Mouse (Mus musculus): ENCODE results near the gene Etfbkmt. TPM values are rescaled to one million over a fixed set of nuclear protein-coding genes. Genes with fewer than 3 reads are reported as not detected.

The Etfbkmt gene
- total and polyA plus RNA-seq, 2 experiments from 2014 or later, result 5.3 to 5.7 TPM

DNA sequence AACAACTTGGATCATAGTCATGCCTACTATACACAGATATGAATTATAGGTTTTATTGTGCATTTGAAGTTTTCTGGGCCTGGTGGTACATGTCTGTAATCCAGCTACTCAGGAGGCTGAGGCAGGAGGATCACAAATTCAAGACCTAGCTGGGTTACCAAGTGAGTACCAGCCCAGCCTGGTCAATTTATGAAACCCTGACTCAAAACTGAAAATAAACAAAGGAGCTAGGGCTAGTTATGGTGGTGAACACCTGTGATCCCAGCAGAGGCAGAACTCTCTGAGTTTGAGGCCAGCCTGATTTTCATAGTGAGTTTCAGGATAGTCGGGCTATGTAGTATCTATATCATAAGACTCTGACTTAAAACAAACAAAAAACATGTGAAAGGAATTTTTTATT is 42.4 kb upstream of the Etfbkmt start:
- H3K27me3 ChIP-seq (ENCODE audit: insufficient read depth, low read length), result no peaks in the 10 kb centered on the region
- no peak overlapping the region for H3K4me3 ChIP-seq (ENCODE audit: low read depth, low read length)
- H3K4me1 ChIP-seq (ENCODE audit: insufficient read depth, low read length), result no peaks in the 10 kb centered on the region
- no peak overlapping the region for H3K4me2 ChIP-seq (ENCODE audit: low read depth, low read length, poor library complexity, severe bottlenecking)
- WGBS, result 92% methylated on average over 1 of the region's 1 CpGs
- no peak overlapping the region for H3K27ac ChIP-seq (ENCODE audit: low read depth, low read length)
- ATAC-seq (ENCODE audit: low FRiP score) (no peak), DNase-seq (ENCODE audit: low spot score) (no peak)
- TF ChIP-seq CTCF (IDR thresholded peaks at IDR 0.05), result no peak
- no peaks in the 10 kb centered on the region for H3K36me3 ChIP-seq (ENCODE audit: insufficient read depth, low read length)
- no peak overlapping the region for H3K9ac ChIP-seq (replicated peaks; ENCODE audit: low read length, poor library complexity, severe bottlenecking)
- H3K9me3 ChIP-seq (ENCODE audit: low read length), result no peaks in the 10 kb centered on the region

DNA sequence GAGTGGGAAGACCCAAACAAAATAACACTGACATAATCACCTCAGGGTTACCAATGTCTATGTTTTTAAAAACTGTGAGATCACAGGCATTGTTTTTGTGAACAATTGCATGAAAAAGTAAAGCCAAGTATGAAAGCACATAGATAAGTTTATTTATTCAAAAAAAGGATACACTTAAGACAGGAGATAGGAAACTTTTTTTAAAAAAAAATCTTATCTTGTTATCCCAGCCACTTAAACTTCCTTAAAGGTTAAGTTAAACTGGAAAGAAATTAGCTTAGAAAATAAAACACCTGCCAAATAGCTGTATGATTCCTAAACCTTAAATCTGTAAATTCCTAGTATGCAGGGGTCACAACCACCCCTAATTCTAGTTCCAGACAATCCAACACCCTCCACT is 40.7 kb upstream of the Etfbkmt start:
- Histone ChIP-seq H3K27ac (ENCODE audit: low read depth, low read length) (no peak overlapping the region), H3K9me3 (ENCODE audit: low read length) (no peaks in the 10 kb centered on the region), H3K9ac (replicated peaks; ENCODE audit: low read length, poor library complexity, severe bottlenecking) (no peak overlapping the region), H3K36me3 (ENCODE audit: insufficient read depth, low read length) (no peaks in the 10 kb centered on the region), H3K4me2 (ENCODE audit: low read depth, low read length, poor library complexity, severe bottlenecking) (peak overlapping the region; percentile 54), H3K4me1 (ENCODE audit: insufficient read depth, low read length) (no peaks in the 10 kb centered on the region), H3K4me3 (ENCODE audit: low read depth, low read length) (peak overlapping the region; percentile 98; the same call in 1 of the 2 replicates), H3K27me3 (ENCODE audit: insufficient read depth, low read length) (no peaks in the 10 kb centered on the region)
- no peak for DNase-seq (ENCODE audit: low spot score)
- no peak for TF ChIP-seq CTCF (IDR thresholded peaks at IDR 0.05)
- ATAC-seq (ENCODE audit: low FRiP score), result no peak

DNA sequence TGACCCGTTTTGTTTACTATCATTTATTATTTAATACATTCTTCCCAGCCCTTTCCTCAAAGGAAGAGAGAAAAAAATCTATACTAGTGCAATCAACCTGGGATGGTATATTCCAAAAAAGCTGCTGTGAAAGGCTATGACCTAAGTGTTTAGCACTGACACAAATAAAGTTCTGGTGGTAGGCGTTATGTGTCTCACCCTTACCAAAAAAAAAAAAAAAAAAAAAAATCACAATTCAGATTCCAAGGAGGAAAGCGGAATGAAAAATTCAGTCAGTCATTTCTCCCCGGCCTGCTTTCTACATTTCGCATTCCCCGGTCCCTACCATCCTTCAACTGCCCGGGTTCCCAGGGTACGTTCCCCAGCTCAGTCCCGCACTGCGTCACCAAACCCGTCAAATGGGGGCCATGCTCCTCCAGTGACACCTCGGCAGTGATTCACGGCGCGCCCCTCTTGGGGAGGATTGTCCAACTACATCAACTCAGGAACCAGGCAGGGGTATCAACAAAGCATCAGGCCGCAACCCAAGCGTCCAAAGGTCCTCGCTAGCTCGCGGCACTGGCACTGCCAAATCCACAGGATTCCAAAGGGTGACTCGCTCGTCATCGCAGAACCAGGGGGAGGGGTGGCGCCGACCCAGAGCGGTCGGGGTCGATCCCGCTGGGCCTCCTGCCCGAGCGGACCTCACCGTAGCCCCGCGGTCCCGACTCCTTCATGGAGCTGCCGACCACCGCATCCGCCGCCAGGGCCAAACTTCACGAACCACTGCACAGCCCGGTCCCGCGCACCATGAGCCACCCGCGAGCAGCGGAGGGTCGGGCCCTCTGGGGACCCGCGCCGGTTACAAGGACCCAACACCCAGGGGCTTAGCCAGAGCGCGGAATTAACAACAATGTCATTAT is 39.2 kb upstream of the Etfbkmt start:
- Histone ChIP-seq H3K4me2 (ENCODE audit: low read depth, low read length, poor library complexity, severe bottlenecking) (peak overlapping the region; percentile 54), H3K27ac (ENCODE audit: low read depth, low read length) (peak overlapping the region; percentile 97), H3K9me3 (ENCODE audit: low read length) (no peaks in the 10 kb centered on the region), H3K9ac (replicated peaks; ENCODE audit: low read length, poor library complexity, severe bottlenecking) (peak overlapping the region; percentile 98), H3K4me1 (ENCODE audit: insufficient read depth, low read length) (no peaks in the 10 kb centered on the region), H3K4me3 (ENCODE audit: low read depth, low read length) (peak overlapping the region; percentile 98), H3K27me3 (ENCODE audit: insufficient read depth, low read length) (no peaks in the 10 kb centered on the region), H3K36me3 (ENCODE audit: insufficient read depth, low read length) (no peaks in the 10 kb centered on the region)
- peak; percentile 72 for DNase-seq (ENCODE audit: low spot score)
- no peak; the same call in 1 of the 2 replicates for TF ChIP-seq CTCF (IDR thresholded peaks at IDR 0.05)
- WGBS, result 1% methylated on average over 52 of the region's 52 CpGs
- ATAC-seq (ENCODE audit: low FRiP score), result peak; percentile 66

DNA sequence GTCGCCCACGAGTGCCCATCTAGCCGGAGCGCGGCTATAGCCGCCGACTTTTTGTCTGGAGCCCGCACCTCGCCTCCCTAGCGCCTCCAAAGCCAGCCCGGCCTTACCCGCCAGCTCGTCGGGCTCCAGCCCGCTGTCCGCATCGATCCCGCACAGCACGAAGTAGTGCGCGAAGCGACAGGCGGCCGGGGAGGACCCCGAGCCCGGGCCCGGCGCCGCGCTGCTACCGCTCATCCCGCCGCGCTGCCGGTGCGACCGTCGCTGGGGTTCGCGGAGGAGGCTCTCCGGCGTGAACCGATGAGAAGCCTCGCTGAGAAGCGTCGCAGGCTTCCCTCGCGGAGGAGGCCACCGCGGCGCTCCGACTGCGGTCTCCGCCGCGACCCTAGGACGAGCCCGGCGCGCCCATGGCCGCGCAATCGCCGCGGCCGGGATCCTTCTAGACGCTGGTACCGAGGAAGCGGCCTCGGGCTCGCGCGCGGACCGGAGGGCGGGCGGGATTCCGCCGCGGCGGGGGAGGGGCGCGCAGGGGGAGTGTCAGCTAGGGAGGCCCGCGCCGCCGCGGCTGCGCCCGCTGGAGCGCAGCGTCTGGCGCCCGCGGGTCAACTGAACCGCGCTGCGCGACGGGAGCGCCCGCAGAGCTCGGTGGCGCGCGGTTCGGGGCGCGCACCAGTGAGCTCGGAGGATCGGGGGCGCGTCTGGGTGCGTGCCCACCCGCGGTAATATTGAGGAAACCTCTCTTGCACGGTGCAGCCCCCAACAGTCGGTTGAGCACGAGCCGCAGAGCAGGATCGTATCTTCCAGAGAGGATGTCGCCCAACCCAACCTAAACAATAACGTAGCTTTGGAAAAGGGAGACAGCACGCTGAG is 38.3 kb upstream of the Etfbkmt start, which contains the start of gene Dennd5b:
TSS of gene Dennd5b (minus strand) at position 605 of the 867 bp plus-strand sequence.
- TF ChIP-seq CTCF (IDR thresholded peaks at IDR 0.05), result 0 out of 2 replicates have a peak, but pooled peaks have one; percentile 1
- Histone ChIP-seq H3K4me1 (ENCODE audit: insufficient read depth, low read length) (no peaks in the 10 kb centered on the region), H3K36me3 (ENCODE audit: insufficient read depth, low read length) (no peaks in the 10 kb centered on the region), H3K4me2 (ENCODE audit: low read depth, low read length, poor library complexity, severe bottlenecking) (peak within 1 kb of the TSS; percentile 54), H3K9me3 (ENCODE audit: low read length) (no peaks in the 10 kb centered on the region), H3K9ac (replicated peaks; ENCODE audit: low read length, poor library complexity, severe bottlenecking) (peak within 1 kb of the TSS; percentile 98), H3K27ac (ENCODE audit: low read depth, low read length) (peak within 1 kb of the TSS; percentile 97), H3K27me3 (ENCODE audit: insufficient read depth, low read length) (no peaks in the 10 kb centered on the region), H3K4me3 (ENCODE audit: low read depth, low read length) (peak within 1 kb of the TSS; percentile 98)
- under 1% methylated on average over 107 of the region's 124 CpGs for WGBS
- DNase-seq (ENCODE audit: low spot score) (peak; percentile 88), ATAC-seq (ENCODE audit: low FRiP score) (peak; percentile 94)

DNA sequence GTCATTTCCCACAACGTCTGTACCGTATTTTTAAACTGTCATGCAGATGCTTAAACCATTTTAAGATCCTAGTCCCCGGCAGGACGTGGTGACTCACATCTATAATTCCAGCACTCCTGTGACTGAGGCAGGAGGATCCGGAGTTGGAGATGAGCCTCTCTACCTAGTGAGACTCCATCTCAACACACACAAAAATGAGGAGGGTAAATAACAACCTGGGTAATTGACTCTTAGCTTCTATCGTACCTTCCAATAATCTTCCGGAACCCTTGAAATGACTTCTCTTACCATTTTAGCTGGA is 37.8 kb upstream of the Etfbkmt start:
- Histone ChIP-seq H3K27ac (ENCODE audit: low read depth, low read length) (peak overlapping the region; percentile 97), H3K27me3 (ENCODE audit: insufficient read depth, low read length) (no peaks in the 10 kb centered on the region), H3K4me1 (ENCODE audit: insufficient read depth, low read length) (no peaks in the 10 kb centered on the region), H3K4me3 (ENCODE audit: low read depth, low read length) (peak overlapping the region; percentile 98), H3K9ac (replicated peaks; ENCODE audit: low read length, poor library complexity, severe bottlenecking) (peak overlapping the region; percentile 98), H3K4me2 (ENCODE audit: low read depth, low read length, poor library complexity, severe bottlenecking) (peak overlapping the region; percentile 54), H3K9me3 (ENCODE audit: low read length) (no peaks in the 10 kb centered on the region), H3K36me3 (ENCODE audit: insufficient read depth, low read length) (no peaks in the 10 kb centered on the region)
- DNase-seq (ENCODE audit: low spot score) (no peak), ATAC-seq (ENCODE audit: low FRiP score) (peak; percentile 50; the same call in 1 of the 2 replicates)
- no peak for TF ChIP-seq CTCF (IDR thresholded peaks at IDR 0.05)
- WGBS, result 9% methylated on average over 7 of the region's 7 CpGs
